9 mouse cellular contexts compared by ENCODE assay signal in the genomic region with DNA sequence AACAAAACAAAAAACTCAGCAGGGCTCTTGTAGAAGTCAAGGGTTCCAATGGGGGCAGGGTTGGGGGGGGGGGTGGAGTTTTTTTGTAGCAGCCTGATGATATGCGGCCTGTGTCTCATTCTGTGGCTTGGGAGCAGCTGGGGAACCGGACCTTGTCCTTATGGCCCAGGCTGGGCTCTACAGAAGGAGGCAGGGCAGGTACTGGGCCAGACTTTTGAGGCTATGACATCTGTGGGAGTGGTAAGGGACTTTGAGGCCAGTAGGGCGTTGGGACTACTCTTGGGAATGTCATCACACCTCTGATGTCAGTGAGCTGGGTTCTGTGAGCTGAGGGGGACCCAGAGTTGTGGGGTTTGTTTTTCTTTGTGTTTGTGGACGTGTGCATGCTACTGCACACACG.
A peak's percentile ranks its signal among the peaks of the same experiment; 100 is the strongest.
DNase-seq lines count a peak whose midpoint lies in the region; ATAC-seq and TF ChIP-seq lines count a peak whose summit lies in the region.
"Had no signal": no experiment of that assay in that cellular context is flagged by ENCODE, and none has a peak within 500 bp of the region (broad histone marks: within the 10 kb centered on the region; RNA-seq: fewer than 3 reads in every experiment).

No protein-coding gene starts in this region.

- no peak for ATAC-seq in kidney, postnatal 0 days (replicated peaks; ENCODE audit: low FRiP score, low read depth)
- no peak for ATAC-seq in hindbrain, embryonic 11.5 days (ENCODE audit: low FRiP score)
- no peak for ATAC-seq in midbrain, embryonic 15.5 days (replicated peaks)

- H3K9ac ChIP-seq in kidney, postnatal 0 days (ENCODE audit: low read depth, low read length): 0 out of 2 replicates have a peak overlapping the region, but pooled peaks have one; percentile 27
- 0 out of 2 replicates have a peak overlapping the region, but pooled peaks have one; percentile 19 for H3K9ac ChIP-seq in hindbrain, embryonic 11.5 days (ENCODE audit: low read depth, low read length)
- peak overlapping the region; percentile 21; the same call in 1 of the 2 replicates for H3K9ac ChIP-seq in midbrain, embryonic 15.5 days
- H3K9ac ChIP-seq: embryonic facial prominence, embryonic 12.5 days had no signal

- no peaks in the 10 kb centered on the region for H3K36me3 ChIP-seq in kidney, postnatal 0 days (ENCODE audit: insufficient read depth, low read length)
- no peaks in the 10 kb centered on the region for H3K36me3 ChIP-seq in hindbrain, embryonic 11.5 days (ENCODE audit: control insufficient read depth, insufficient read depth, low read length)
- H3K36me3 ChIP-seq in midbrain, embryonic 15.5 days (replicated peaks): no peaks in the 10 kb centered on the region
- H3K36me3 ChIP-seq: embryonic facial prominence, embryonic 12.5 days had no signal

- no peaks in the 10 kb centered on the region for H3K27me3 ChIP-seq in kidney, postnatal 0 days (ENCODE audit: insufficient read depth, low read length)
- 0 out of 2 replicates have a peak, but pooled peaks cover 3% of the 10 kb centered on the region for H3K27me3 ChIP-seq in hindbrain, embryonic 11.5 days (ENCODE audit: control insufficient read depth, insufficient read depth, low read length)
- H3K27me3 ChIP-seq in midbrain, embryonic 15.5 days (replicated peaks): no peaks in the 10 kb centered on the region

- DNase-seq in gastrocnemius, adult 2 months: peak; percentile 33
- no peak for DNase-seq in gastrocnemius, adult 18-20 months (ENCODE audit: low spot score)
- DNase-seq in kidney, postnatal 0 days (ENCODE audit: low spot score): no peak
- no peak for DNase-seq in kidney, adult 11 months
- no peak for DNase-seq in hindbrain, embryonic 11.5 days (ENCODE audit: low spot score)
- no peak for DNase-seq in spleen, postnatal 14 days (ENCODE audit: low spot score in 2 of 2)
- no peak for DNase-seq in urinary bladder, postnatal 14 days (ENCODE audit: low spot score)

- H3K27ac ChIP-seq in gastrocnemius, adult 2 months: peak overlapping the region; percentile 91
- peak overlapping the region; percentile 86 for H3K27ac ChIP-seq in kidney, postnatal 0 days
- H3K27ac ChIP-seq in hindbrain, embryonic 11.5 days (ENCODE audit: low read depth, low read length): no peak overlapping the region
- H3K27ac ChIP-seq in midbrain, embryonic 15.5 days: no peak overlapping the region

- no peaks in the 10 kb centered on the region for H3K9me3 ChIP-seq in kidney, postnatal 0 days (replicated peaks; ENCODE audit: low read length)
- no peaks in the 10 kb centered on the region for H3K9me3 ChIP-seq in hindbrain, embryonic 11.5 days (ENCODE audit: control insufficient read depth, low read length)
- H3K9me3 ChIP-seq in midbrain, embryonic 15.5 days: no peaks in the 10 kb centered on the region
- H3K9me3 ChIP-seq: embryonic facial prominence, embryonic 12.5 days had no signal

- no peak for TF ChIP-seq CTCF in gastrocnemius, adult 2 months (IDR thresholded peaks at IDR 0.05)
- no peak for TF ChIP-seq CTCF in kidney, postnatal 0 days (IDR thresholded peaks at IDR 0.05; ENCODE audit: low read depth)

- H3K4me3 ChIP-seq in gastrocnemius, adult 2 months: peak overlapping the region; percentile 59
- H3K4me3 ChIP-seq in kidney, postnatal 0 days (replicated peaks; ENCODE audit: low read depth, low read length): no peak overlapping the region
- H3K4me3 ChIP-seq in hindbrain, embryonic 11.5 days (ENCODE audit: low read depth, low read length): no peak overlapping the region
- H3K4me3 ChIP-seq in midbrain, embryonic 15.5 days: no peak overlapping the region; the same call in 1 of the 2 replicates
- H3K4me3 ChIP-seq: embryonic facial prominence, embryonic 12.5 days had no signal

- H3K4me2 ChIP-seq in kidney, postnatal 0 days (ENCODE audit: low read length): no peak overlapping the region; the same call in 1 of the 2 replicates
- H3K4me2 ChIP-seq in hindbrain, embryonic 11.5 days (replicated peaks; ENCODE audit: low read depth, low read length): no peak overlapping the region
- peak overlapping the region; percentile 91; the same call in 1 of the 2 replicates for H3K4me2 ChIP-seq in midbrain, embryonic 15.5 days

- intact Hi-C loops in gastrocnemius, adult 2 months (cut with DNase I): no loop called here

- WGBS in kidney, postnatal 0 days: 35% methylated on average over 5 of the region's 5 CpGs
- 50% methylated on average over 5 of the region's 5 CpGs for WGBS in hindbrain, embryonic 11.5 days
- 54% methylated on average over 5 of the region's 5 CpGs for WGBS in midbrain, embryonic 15.5 days

- H3K4me1 ChIP-seq in kidney, postnatal 0 days (replicated peaks; ENCODE audit: insufficient read depth, low read length): peaks cover 81% of the 10 kb centered on the region
- H3K4me1 ChIP-seq in hindbrain, embryonic 11.5 days (replicated peaks; ENCODE audit: control insufficient read depth, insufficient read depth, low read length): peaks cover 54% of the 10 kb centered on the region
- peaks cover 95% of the 10 kb centered on the region for H3K4me1 ChIP-seq in midbrain, embryonic 15.5 days

Comparison
In these comparisons a context has a peak if more than half of its experiments do, and no peak if none do; other contexts are left out.
1. H3K27ac ChIP-seq: peak in gastrocnemius, adult 2 months (single experiment) and kidney, postnatal 0 days (single experiment); none in hindbrain, embryonic 11.5 days (single experiment) and midbrain, embryonic 15.5 days (single experiment).
2. Peak in every context shown above with its lines, with median percentiles within 50 percentile points of each other: H3K9ac ChIP-seq.